Mouse (Mus musculus) spleen, adult 2 months (tissue): Measurements from ENCODE around the gene Samm50. TPM values are rescaled to one million over a fixed set of nuclear protein-coding genes. Genes with fewer than 3 reads are reported as not detected.
A peak's percentile ranks its signal among the peaks of the same experiment; 100 is the strongest.

Source experiments
- DNase-seq, 2 experiments: peaks; one replicate each; pipeline versions ENCODE4 v3.0.0 to v3.0.0-alpha.2; 2012 to 2021; ENCODE audit warnings: low spot score in 2 of 2, low read depth in 1 of 2
- H3K27ac ChIP-seq: fragments of 200-500 bp; 2 replicates; pipeline ENCODE4 v1.5.1; 2012; ENCODE audit warnings: low read length, inconsistent platforms; ENCODE audit not compliant: insufficient read depth
- H3K27me3 ChIP-seq: fragments of 200-500 bp; 2 replicates; pipeline ENCODE4 v1.6.1; 2012; ENCODE audit warnings: mild to moderate bottlenecking, moderate library complexity, low read length, inconsistent platforms; ENCODE audit not compliant: control insufficient read depth, insufficient read depth
- H3K36me3 ChIP-seq: fragments of 200-500 bp; 2 replicates; pipeline ENCODE4 v1.6.1; 2012; ENCODE audit warnings: mild to moderate bottlenecking, low read length, inconsistent platforms; ENCODE audit not compliant: control insufficient read depth, insufficient read depth
- H3K4me1 ChIP-seq: fragments of 200-500 bp; 2 replicates; pipeline ENCODE4 v1.6.1; 2011; ENCODE audit warnings: inconsistent platforms; ENCODE audit not compliant: control insufficient read depth, insufficient read depth, insufficient read length
- H3K4me3 ChIP-seq: fragments of 200-500 bp; 2 replicates; pipeline ENCODE4 v1.5.1; 2011; ENCODE audit warnings: mild to moderate bottlenecking, inconsistent platforms; ENCODE audit not compliant: insufficient read depth, insufficient read length; ENCODE audit errors: extremely low read depth
- CTCF ChIP-seq: fragments of 200-500 bp; IDR thresholded peaks from 2 replicates; pipeline ENCODE4 v1.5.1; 2011; ENCODE audit warnings: mild to moderate bottlenecking, inconsistent platforms; ENCODE audit not compliant: insufficient read depth, insufficient read length, insufficient replicate concordance; ENCODE audit errors: extremely low read depth
- POLR2A ChIP-seq: fragments of 200-500 bp; IDR thresholded peaks from 2 replicates; pipeline ENCODE4 v1.6.1; 2011; ENCODE audit warnings: low read depth, low read length, inconsistent platforms
- WGBS: fragments of 180-500 bp; shearing (Covaris S2); methylation state at CpG from one replicate; pipeline ENCODE4 v1.1.7; 2018; 5-methylcytosine and 5-hydroxymethylcytosine counted together
- polyA plus RNA-seq: library from polyadenylated mRNA; depleted of rRNA; stranded (reverse); fragments of >200 nt; gene quantifications from 2 replicates; pipeline ENCODE4 v1.2.3, GENCODE M21; 2012

The Samm50 gene
- polyA plus RNA-seq, 1 experiment = 9.0 TPM

DNA sequence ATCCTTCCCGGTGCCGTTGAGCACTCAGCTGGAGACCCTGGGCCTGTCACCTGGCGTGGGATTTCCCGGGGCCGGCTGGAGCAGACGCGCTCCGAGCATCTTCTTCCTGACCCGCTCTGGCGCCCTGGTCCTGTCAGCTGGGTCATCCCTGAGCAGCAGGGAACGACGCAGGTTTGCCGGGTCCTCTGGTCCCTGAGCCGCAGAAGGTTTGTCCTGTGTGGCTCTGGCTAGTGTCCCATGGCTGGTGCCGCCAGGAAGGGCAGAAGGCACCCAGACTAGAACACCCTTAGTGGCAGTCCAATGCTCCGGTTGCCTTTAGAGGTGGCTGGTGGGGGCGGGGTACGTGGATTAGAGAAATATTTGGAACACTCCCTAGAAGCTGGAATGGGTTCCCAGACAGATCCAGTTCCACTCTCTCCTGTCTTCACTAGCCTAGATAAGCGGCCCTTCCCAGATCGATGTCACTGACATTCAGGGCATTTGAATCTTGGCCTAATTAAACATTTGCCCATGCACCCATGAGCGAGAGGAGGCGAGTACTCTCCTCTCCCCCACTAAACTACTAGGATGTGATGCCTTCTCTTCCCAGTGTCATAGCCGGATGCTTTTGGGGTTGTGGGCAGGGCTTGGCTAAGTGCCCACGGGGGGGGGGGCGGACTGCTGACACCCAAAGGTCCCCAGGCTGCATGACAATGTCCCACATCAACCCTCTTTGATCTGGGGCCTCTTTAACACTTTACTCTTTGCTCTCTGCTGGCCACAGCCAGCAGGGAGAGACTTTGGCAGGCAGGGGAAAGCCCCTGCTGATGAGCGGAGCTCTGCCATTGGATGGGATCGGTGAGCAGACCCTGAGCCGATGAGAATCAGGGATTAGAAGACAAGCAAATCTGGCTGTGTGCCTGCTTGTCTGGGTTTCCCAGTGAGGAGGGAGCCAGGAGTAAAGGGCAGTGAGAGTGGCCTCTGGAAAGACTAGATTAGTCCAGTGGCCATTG lies 23.6 kb upstream of the Samm50 start:
- WGBS = 10% methylated on average over 28 of the region's 28 CpGs
- DNase-seq = no peak
- TF ChIP-seq POLR2A (no peak), CTCF (no peak)
- peak overlapping the region; percentile 30; the same call in 1 of the 2 replicates for H3K4me3 ChIP-seq
- peaks cover 10% of the 10 kb centered on the region for H3K27me3 ChIP-seq
- no peak overlapping the region for H3K27ac ChIP-seq
- no peaks in the 10 kb centered on the region for H3K36me3 ChIP-seq
- H3K4me1 ChIP-seq = peaks cover 12% of the 10 kb centered on the region

DNA sequence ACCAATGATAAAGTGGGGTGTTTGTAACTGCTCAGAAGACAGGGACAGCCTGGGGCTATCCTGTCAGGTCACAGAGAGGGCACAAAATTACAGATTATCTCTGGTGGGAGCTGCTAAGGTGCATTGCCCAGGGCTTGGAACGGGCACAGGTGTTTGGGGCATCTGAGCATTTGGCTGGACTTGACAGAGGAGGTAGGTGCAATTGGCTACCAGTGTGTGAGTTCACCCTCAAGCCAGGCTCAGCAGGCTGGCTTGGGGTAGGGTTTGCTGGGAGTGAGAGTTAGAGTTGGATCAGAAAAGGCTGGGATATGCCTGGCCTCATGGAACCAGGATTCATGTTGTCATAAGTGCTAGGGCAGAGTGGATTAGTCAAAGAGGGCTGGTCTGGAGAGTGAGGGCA lies 22.5 kb upstream of the Samm50 start:
- no peak overlapping the region for H3K4me3 ChIP-seq
- no peak overlapping the region for H3K27ac ChIP-seq
- no peaks in the 10 kb centered on the region for H3K36me3 ChIP-seq
- H3K27me3 ChIP-seq = peaks cover 10% of the 10 kb centered on the region
- peaks cover 12% of the 10 kb centered on the region for H3K4me1 ChIP-seq
- no peak for DNase-seq
- WGBS = 82% methylated on average over 1 of the region's 1 CpGs
- no peak for TF ChIP-seq CTCF
- no peak for TF ChIP-seq POLR2A

DNA sequence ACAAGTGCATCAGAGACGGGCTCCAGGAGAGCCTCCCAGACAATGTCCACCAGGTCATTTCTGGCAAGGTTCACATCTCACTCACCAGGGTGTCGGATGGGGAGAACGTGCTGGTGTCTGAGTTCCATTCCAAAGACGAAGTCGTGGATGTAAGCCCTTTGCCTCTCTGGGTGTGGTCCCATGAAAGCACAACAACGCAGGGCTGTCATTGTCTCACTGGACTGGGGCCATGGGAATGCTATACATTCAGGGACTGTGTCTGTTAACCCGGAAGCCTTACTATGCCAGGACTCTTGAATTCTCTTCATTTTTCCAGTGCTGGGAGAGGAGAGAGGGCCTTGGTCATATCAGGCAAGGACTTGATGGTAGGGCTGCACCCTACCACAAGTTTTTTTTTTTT lies 20.9 kb upstream of the Samm50 start:
- no peak for DNase-seq
- TF ChIP-seq POLR2A (no peak), CTCF (no peak)
- Histone ChIP-seq H3K36me3 (no peaks in the 10 kb centered on the region), H3K27me3 (peaks cover 10% of the 10 kb centered on the region), H3K4me3 (no peak overlapping the region), H3K4me1 (peaks cover 12% of the 10 kb centered on the region), H3K27ac (no peak overlapping the region)
- 91% methylated on average over 7 of the region's 7 CpGs for WGBS

DNA sequence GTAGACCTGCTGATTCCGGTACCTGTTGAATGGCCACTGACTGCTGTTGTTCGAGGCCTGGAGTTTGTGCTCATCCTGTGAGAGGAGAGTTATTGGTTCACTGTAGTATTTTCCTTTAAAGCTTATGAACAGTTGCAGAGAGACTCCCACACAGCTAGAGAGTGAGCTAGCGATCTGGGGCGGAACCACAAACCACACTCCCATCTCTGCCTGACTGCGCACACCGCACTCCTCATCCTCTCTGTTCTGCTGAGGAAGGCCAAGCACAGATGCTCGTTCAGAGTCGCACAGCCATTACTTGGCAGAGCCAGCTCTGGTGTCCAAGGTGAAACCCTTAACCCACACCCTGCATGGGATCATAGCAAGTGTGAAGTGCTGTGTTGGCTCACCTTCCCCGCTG lies 13.3 kb upstream of the Samm50 start:
- WGBS = 50% methylated on average over 9 of the region's 9 CpGs
- DNase-seq = no peak
- Histone ChIP-seq H3K4me1 (no peaks in the 10 kb centered on the region), H3K4me3 (no peak overlapping the region), H3K27me3 (no peaks in the 10 kb centered on the region), H3K36me3 (no peaks in the 10 kb centered on the region), H3K27ac (no peak overlapping the region)
- TF ChIP-seq CTCF = no peak
- no peak for TF ChIP-seq POLR2A

DNA sequence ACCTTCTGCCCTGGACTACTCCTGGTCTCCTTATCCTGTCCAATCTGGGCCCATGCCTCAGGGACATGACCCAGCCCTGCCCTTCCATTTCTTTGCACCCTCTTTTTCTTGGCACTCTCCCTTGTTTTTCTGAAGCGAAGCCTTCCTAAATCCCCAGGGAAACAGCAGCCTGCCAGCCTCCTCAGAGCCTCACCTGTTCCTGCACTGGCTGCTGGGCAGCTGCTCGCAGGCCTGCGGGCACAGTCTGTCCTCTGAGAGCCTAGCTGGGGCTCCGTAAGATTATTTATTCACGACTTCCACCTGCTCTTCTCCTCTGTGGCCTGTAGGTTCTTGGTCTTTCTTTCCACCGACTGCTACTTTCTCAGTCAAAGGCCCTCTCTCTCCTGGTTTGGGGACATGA lies 10.0 kb upstream of the Samm50 start:
- Histone ChIP-seq H3K4me3 (no peak overlapping the region), H3K4me1 (no peaks in the 10 kb centered on the region; the same call in 1 of the 2 replicates), H3K27me3 (no peaks in the 10 kb centered on the region), H3K27ac (no peak overlapping the region), H3K36me3 (no peaks in the 10 kb centered on the region)
- TF ChIP-seq CTCF = no peak
- no peak for TF ChIP-seq POLR2A
- 80% methylated on average over 6 of the region's 6 CpGs for WGBS
- no peak for DNase-seq

DNA sequence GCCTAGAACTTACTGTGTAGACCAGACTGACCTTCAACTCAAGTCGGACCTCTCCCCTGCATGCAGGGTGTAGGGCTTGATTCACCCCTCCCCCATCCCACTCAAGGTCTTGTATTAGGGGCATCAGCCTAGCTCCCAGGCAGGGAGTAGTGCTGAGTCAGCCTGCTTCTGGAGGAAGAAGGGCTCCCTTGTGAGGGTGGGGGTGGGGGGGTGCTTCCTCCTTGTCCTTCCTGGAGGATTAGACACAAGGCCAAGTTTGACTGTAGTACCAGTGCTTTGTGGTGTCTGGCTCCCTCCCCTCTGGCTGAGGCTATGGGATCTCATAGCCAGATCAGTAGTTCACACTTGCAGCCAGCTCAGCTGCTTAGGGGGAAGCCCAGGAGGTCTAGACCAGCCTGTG lies 8.1 kb upstream of the Samm50 start:
- Histone ChIP-seq H3K4me3 (no peak overlapping the region), H3K36me3 (no peaks in the 10 kb centered on the region), H3K4me1 (no peaks in the 10 kb centered on the region; the same call in 1 of the 2 replicates), H3K27ac (no peak overlapping the region), H3K27me3 (no peaks in the 10 kb centered on the region)
- 8% methylated on average over 1 of the region's 1 CpGs for WGBS
- TF ChIP-seq CTCF = no peak
- no peak for TF ChIP-seq POLR2A
- no peak for DNase-seq

DNA sequence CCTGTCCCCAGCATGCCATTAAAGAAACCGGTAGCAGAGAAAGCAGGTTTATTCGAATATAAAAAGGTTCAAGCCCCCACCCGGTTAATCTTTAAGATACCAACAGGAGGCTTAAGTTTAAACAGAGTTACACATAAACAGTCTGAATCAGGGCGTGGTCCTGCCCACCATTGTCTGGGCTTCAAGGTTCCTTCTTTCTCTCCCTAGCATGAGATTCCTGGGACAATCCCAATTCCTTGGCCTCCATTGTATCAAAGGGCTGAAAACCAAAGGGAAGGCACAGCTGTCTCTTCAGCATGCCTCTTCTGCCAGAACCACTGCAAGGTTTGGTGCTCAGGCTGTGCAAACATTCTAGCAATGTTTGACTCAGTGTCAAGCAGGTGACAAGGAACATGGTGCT lies 5.8 kb upstream of the Samm50 start:
- Histone ChIP-seq H3K27me3 (no peaks in the 10 kb centered on the region), H3K36me3 (no peaks in the 10 kb centered on the region), H3K4me3 (no peak overlapping the region), H3K27ac (no peak overlapping the region), H3K4me1 (no peaks in the 10 kb centered on the region; the same call in 1 of the 2 replicates)
- no peak for TF ChIP-seq CTCF
- no peak for TF ChIP-seq POLR2A
- 80% methylated on average over 4 of the region's 4 CpGs for WGBS
- DNase-seq = no peak
